Mouse (Mus musculus) liver, embryonic 15.5 days (tissue): Measurements from ENCODE around the gene Nupr1. TPM values are rescaled to one million over a fixed set of nuclear protein-coding genes. Genes with fewer than 3 reads are reported as not detected.

Experiments used
- ATAC-seq: fragments of 200-750 bp; cut with Nextera tagmentation; 2 replicates; pipeline ENCODE4 v1.8.0; 2017; ENCODE audit warnings: moderate number of reproducible peaks, mild to moderate bottlenecking, moderate library complexity; ENCODE audit not compliant: insufficient read depth
- H3K27ac ChIP-seq: fragments of 300-500 bp; sonication (generic); replicated peaks from 2 replicates; pipeline ENCODE4 v1.5.1; 2015; ENCODE audit warnings: mild to moderate bottlenecking, inconsistent platforms
- H3K27me3 ChIP-seq: fragments of 300-500 bp; sonication (generic); 2 replicates; pipeline ENCODE4 v1.6.1; 2015; ENCODE audit warnings: mild to moderate bottlenecking, inconsistent platforms
- H3K36me3 ChIP-seq: fragments of 300-500 bp; sonication (generic); replicated peaks from 2 replicates; pipeline ENCODE4 v1.6.1; 2015; ENCODE audit warnings: moderate library complexity, mild to moderate bottlenecking, inconsistent platforms
- H3K4me1 ChIP-seq: fragments of 300-500 bp; sonication (generic); replicated peaks from 2 replicates; pipeline ENCODE4 v1.6.1; 2015; ENCODE audit warnings: inconsistent platforms
- H3K4me2 ChIP-seq: fragments of 300-500 bp; sonication (generic); 2 replicates; pipeline ENCODE4 v1.6.1; 2015; ENCODE audit warnings: moderate library complexity, mild to moderate bottlenecking, inconsistent platforms
- H3K4me3 ChIP-seq: fragments of 300-500 bp; sonication (generic); replicated peaks from 2 replicates; pipeline ENCODE4 v1.5.1; 2015; ENCODE audit warnings: mild to moderate bottlenecking, inconsistent platforms
- H3K9ac ChIP-seq: fragments of 300-500 bp; sonication (generic); 2 replicates; pipeline ENCODE4 v1.6.1; 2015; ENCODE audit warnings: moderate library complexity, mild to moderate bottlenecking, inconsistent platforms
- H3K9me3 ChIP-seq: fragments of 300-500 bp; sonication (generic); replicated peaks from 2 replicates; pipeline ENCODE4 v1.6.1; 2016; ENCODE audit warnings: inconsistent platforms
- WGBS: fragments of 180-500 bp; shearing (Covaris S2); methylation state at CpG from one replicate; pipeline ENCODE4 v1.1.7; 2015; ENCODE audit warnings: mixed read lengths; ENCODE audit not compliant: insufficient replicate concordance; 5-methylcytosine and 5-hydroxymethylcytosine counted together
- polyA plus RNA-seq: library from polyadenylated mRNA; unstranded; fragments of >200 nt; fragmentation: Nextera tagmentation; extraction: Ambion mirVana; gene quantifications from 2 replicates; pipeline ENCODE4 v1.2.1, GENCODE M21; 2015

Gene Nupr1
- polyA plus RNA-seq, 1 experiment from 2014 or later = 3.7 TPM

GRCm38 (mm10) chr7:126665269-126665668, 34.6 kb upstream of the Nupr1 start:
- H3K27ac ChIP-seq = no peak overlapping the region
- H3K4me1 ChIP-seq = peaks cover 16% of the 10 kb centered on the region
- no peak for ATAC-seq
- peaks cover 58% of the 10 kb centered on the region for H3K36me3 ChIP-seq
- H3K27me3 ChIP-seq = no peaks in the 10 kb centered on the region
- H3K9me3 ChIP-seq = no peaks in the 10 kb centered on the region
- H3K9ac ChIP-seq = no peak overlapping the region
- WGBS = 83% methylated on average over 3 of the region's 3 CpGs
- no peak overlapping the region for H3K4me2 ChIP-seq
- no peak overlapping the region for H3K4me3 ChIP-seq

DNA sequence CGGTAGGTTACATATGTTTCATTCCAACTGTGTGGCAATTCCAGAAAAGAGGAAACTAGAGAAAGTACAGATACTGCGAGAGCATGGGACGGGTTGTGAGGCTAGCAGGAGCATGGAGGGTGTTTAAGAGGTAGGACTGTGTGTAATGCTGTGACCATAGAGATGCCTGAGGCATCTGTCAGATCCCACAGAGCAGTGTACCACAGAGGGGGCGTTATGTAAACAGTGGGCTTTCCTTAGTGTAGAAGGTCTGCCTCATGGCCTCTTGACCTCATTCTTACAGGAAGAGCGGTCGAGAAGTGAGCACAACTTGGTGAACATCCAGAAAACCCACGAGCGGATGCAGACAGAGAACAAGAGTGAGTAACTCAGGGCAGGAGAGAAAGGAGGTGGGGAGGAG, 33.0 kb upstream of the Nupr1 start:
- Histone ChIP-seq H3K4me3 (no peak overlapping the region), H3K9ac (no peak overlapping the region), H3K36me3 (peaks cover 54% of the 10 kb centered on the region), H3K4me1 (peaks cover 16% of the 10 kb centered on the region), H3K27me3 (no peaks in the 10 kb centered on the region), H3K9me3 (no peaks in the 10 kb centered on the region), H3K27ac (no peak overlapping the region), H3K4me2 (no peak overlapping the region)
- no peak for ATAC-seq
- 66% methylated on average over 8 of the region's 8 CpGs for WGBS

DNA sequence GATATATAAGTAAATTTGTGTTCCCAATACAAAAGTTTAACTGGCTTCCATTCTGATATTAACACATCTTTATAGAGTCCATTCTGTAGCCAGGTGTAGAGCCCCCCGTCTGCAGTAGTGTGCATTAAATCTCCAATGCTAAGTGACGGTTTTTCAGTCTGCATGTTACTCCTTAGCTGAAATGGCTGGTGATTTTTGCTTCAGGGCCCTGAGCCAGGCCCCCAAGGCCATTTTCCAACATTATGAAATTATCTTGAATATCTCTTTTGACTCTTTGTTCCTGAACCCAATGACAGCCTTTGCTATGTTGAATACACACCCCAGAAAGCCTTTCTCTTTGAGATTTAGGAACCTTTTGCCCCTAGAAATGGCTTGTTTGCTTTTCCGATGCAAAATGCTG, 29.1 kb upstream of the Nupr1 start:
- 70% methylated on average over 3 of the region's 3 CpGs for WGBS
- H3K4me2 ChIP-seq = no peak overlapping the region
- no peak overlapping the region for H3K4me3 ChIP-seq
- no peak for ATAC-seq
- no peaks in the 10 kb centered on the region for H3K27me3 ChIP-seq
- H3K27ac ChIP-seq = no peak overlapping the region
- H3K9me3 ChIP-seq = no peaks in the 10 kb centered on the region
- peaks cover 37% of the 10 kb centered on the region for H3K4me1 ChIP-seq
- peaks cover 30% of the 10 kb centered on the region for H3K36me3 ChIP-seq
- H3K9ac ChIP-seq = no peak overlapping the region

DNA sequence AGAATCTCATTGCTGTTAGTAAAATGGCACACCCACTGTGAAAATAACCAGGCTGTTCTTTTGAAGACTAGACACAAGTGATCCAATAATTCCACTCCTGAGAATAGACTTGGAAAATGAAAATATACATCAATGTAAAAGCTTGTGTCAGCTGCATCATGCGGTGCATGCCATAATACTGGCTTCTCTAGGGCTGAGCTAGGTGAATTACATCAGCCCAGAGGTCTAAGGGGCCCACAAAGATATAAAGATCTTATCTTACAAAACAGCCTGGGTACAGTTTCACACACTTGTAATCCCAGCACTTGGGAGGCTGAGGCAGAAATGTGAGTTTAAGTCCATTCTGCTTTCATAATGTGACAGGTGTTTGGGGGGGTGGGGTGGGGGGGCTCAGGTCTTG, 26.9 kb upstream of the Nupr1 start:
- H3K36me3 ChIP-seq = peaks cover 7% of the 10 kb centered on the region
- no peak for ATAC-seq
- no peak overlapping the region for H3K27ac ChIP-seq
- peaks cover 42% of the 10 kb centered on the region for H3K4me1 ChIP-seq
- H3K9ac ChIP-seq = no peak overlapping the region
- H3K9me3 ChIP-seq = no peaks in the 10 kb centered on the region
- no peak overlapping the region for H3K4me2 ChIP-seq
- no peak overlapping the region for H3K4me3 ChIP-seq
- H3K27me3 ChIP-seq = no peaks in the 10 kb centered on the region
- WGBS = 74% methylated on average over 1 of the region's 1 CpGs

DNA sequence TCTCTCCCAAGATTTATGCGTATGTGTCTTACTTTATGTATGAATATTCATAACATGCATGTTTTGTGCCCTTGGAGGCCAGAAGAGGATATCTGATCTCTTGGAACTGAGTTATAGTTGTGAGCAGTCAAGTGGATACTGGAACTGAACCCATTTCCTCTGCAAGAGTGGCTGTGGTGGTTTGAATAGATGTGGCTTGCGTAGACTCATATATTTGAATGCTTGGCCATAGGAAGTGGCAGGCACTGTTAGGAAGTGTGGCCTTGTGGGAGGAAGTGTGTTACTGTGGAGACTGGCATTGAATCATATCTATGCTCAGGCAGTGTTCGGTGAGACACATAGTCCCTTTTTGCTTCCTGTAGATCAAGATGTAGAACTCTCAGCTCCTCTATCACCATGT, 25.0 kb upstream of the Nupr1 start:
- no peak for ATAC-seq
- H3K27me3 ChIP-seq = no peaks in the 10 kb centered on the region
- 53% methylated on average over 3 of the region's 3 CpGs for WGBS

GRCm38 (mm10) chr7:126653991-126654390, 23.3 kb upstream of the Nupr1 start:
- Histone ChIP-seq H3K4me1 (peaks cover 74% of the 10 kb centered on the region), H3K27ac (no peak overlapping the region)
- ATAC-seq = no peak

More for the DNA sequence above, 25.0 kb upstream of the Nupr1 start:
- Histone ChIP-seq H3K36me3 (no peaks in the 10 kb centered on the region), H3K4me1 (peaks cover 61% of the 10 kb centered on the region), H3K9ac (no peak overlapping the region), H3K27ac (peak overlapping the region; percentile 64; the same call in 1 of the 2 replicates), H3K9me3 (no peaks in the 10 kb centered on the region), H3K4me3 (no peak overlapping the region), H3K4me2 (no peak overlapping the region)

GRCm38 (mm10) chr7:126650852-126651251, 20.2 kb upstream of the Nupr1 start:
- no peaks in the 10 kb centered on the region for H3K36me3 ChIP-seq
- H3K4me3 ChIP-seq = peak overlapping the region; percentile 80; the same call in 1 of the 2 replicates
- H3K9me3 ChIP-seq = no peaks in the 10 kb centered on the region
- ATAC-seq = no peak
- no peaks in the 10 kb centered on the region for H3K27me3 ChIP-seq
- no peak overlapping the region for H3K9ac ChIP-seq
- peak overlapping the region; percentile 98 for H3K27ac ChIP-seq
- H3K4me1 ChIP-seq = peaks cover 61% of the 10 kb centered on the region
- 9% methylated on average over 2 of the region's 2 CpGs for WGBS
- H3K4me2 ChIP-seq = peak overlapping the region; percentile 89

More at GRCm38 (mm10) chr7:126653991-126654390, 23.3 kb upstream of the Nupr1 start:
- Histone ChIP-seq H3K9ac (no peak overlapping the region), H3K9me3 (no peaks in the 10 kb centered on the region), H3K4me3 (no peak overlapping the region), H3K27me3 (no peaks in the 10 kb centered on the region), H3K36me3 (no peaks in the 10 kb centered on the region), H3K4me2 (no peak overlapping the region)
- WGBS = 35% methylated on average over 2 of the region's 2 CpGs

DNA sequence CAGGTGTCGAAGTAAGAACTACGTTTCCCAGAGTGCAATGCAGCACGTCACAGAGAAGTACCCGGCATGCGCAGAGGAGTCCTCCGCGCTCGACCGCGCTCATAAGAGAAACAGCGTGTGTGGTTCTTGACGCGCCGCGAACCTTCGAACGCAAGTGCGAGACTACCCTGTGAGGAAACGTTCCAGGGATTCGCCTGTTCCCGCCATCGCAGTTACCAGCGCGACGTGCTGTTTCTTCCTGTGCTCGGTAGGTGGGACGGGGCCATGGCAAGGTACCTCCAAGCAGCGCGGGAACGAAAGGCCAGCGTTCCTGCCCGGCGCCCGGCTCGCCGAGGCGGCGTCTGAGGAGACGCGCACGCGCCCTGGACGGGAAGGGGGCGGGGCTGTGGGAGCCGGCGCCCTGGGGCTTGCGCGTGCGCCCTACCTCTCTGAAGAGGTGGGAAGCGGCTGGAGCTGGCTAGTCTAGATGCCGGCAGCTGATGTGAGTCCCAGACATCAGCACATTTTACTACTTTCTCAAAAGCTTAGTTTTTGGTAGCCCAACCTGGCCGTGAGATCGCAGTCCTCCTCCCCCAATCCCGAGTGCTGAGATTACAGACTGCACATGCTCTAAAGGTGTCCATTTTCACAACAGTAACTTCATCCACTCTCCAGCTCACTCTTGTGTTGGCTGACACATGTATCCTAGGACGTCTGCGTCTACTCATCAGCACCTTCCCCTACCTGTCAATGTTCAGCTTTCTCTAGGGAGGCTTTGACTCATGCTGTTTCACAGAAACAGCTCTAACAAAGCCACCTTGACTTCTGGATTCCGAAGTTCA, 18.8 kb upstream of the Nupr1 start, which contains the start of gene Sgf29:
Sgf29 (plus strand) TSS at position 79 of the 821 bp plus-strand sequence.
- H3K27me3 ChIP-seq = no peaks in the 10 kb centered on the region
- H3K4me2 ChIP-seq = peak within 1 kb of the TSS; percentile 89
- peak within 1 kb of the TSS; percentile 80 for H3K4me3 ChIP-seq
- H3K4me1 ChIP-seq = peaks cover 58% of the 10 kb centered on the region
- 1% methylated on average over 57 of the region's 57 CpGs for WGBS
- H3K9ac ChIP-seq = peak within 1 kb of the TSS; percentile 78
- peak within 1 kb of the TSS; percentile 98 for H3K27ac ChIP-seq
- no peaks in the 10 kb centered on the region for H3K9me3 ChIP-seq
- peak; percentile 97 for ATAC-seq
- no peaks in the 10 kb centered on the region for H3K36me3 ChIP-seq

DNA sequence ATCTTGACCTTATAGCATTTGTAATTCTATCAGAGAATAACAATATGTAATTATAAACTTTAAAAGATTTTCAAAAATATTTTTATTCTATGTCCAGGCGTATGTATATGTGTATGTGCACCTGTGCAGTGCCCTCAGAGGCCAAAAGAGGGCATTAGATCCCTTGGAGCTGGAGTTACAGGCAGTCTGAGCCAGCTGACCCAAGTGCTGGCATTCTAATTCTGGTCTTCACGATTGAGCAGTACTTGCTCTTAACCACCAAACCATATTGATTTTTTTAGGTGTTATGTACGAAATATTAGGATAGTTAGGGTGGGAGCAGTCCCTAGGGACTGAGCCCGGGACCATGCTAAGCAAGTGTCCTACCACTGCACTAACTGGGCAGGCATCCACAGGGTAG, 17.8 kb upstream of the Nupr1 start:
- H3K9me3 ChIP-seq = no peaks in the 10 kb centered on the region
- no peak overlapping the region for H3K9ac ChIP-seq
- H3K27ac ChIP-seq = no peak overlapping the region
- no peaks in the 10 kb centered on the region for H3K27me3 ChIP-seq
- WGBS = 63% methylated on average over 4 of the region's 4 CpGs
- no peak for ATAC-seq
- H3K4me3 ChIP-seq = peak overlapping the region; percentile 80
- H3K4me2 ChIP-seq = peak overlapping the region; percentile 89
- peaks cover 53% of the 10 kb centered on the region for H3K4me1 ChIP-seq
- no peaks in the 10 kb centered on the region for H3K36me3 ChIP-seq

GRCm38 (mm10) chr7:126645708-126646107, 15.0 kb upstream of the Nupr1 start:
- Histone ChIP-seq H3K27me3 (no peaks in the 10 kb centered on the region), H3K9ac (no peak overlapping the region), H3K4me3 (no peak overlapping the region), H3K36me3 (no peaks in the 10 kb centered on the region), H3K4me1 (peaks cover 28% of the 10 kb centered on the region), H3K27ac (no peak overlapping the region), H3K9me3 (no peaks in the 10 kb centered on the region), H3K4me2 (no peak overlapping the region)
- 47% methylated on average over 5 of the region's 5 CpGs for WGBS
- no peak for ATAC-seq

DNA sequence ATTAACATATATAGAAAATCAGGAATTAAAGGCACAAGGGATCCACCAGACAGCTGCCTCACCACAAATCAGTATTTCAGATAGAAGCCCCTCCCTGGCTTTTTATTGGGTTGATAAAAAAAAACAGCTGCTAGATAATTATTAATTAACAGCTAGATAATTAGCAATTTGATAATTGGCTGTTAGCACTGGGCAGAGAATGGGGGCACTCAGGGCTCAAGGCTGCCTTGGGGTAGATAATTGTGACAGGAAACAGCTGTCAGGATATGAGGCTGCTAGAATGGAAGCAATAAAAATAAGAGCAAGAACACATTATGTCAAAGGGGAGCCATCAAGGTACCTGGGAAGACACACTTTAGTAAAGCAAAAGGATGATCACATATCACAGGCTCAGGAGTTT, 14.3 kb upstream of the Nupr1 start:
- Histone ChIP-seq H3K9ac (no peak overlapping the region), H3K4me3 (no peak overlapping the region), H3K27ac (no peak overlapping the region), H3K27me3 (no peaks in the 10 kb centered on the region), H3K4me1 (peaks cover 20% of the 10 kb centered on the region), H3K9me3 (no peaks in the 10 kb centered on the region), H3K4me2 (no peak overlapping the region), H3K36me3 (no peaks in the 10 kb centered on the region)
- ATAC-seq = no peak

DNA sequence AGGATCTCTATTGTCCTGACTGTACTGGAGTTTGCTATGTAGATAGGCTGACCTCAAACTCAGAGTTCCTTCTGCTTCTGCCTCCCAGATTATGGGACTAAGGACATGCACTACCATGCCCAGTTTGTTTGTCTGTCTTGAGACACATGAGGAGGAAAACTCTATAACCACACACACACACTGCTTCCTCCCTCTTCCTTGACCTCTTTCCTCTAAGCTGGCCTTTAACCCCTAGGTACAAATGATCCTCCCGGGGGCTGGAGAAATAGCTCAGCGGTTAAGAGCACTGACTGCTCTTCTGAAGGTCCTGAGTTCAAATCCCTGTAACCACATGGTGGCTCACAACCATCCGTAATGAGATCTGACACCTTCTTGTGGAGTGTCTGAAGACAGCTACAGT, 13.7 kb upstream of the Nupr1 start:
- H3K4me1 ChIP-seq = peaks cover 15% of the 10 kb centered on the region

More for the DNA sequence above, 13.7 kb upstream of the Nupr1 start:
- no peak overlapping the region for H3K27ac ChIP-seq
- H3K9ac ChIP-seq = no peak overlapping the region
- no peaks in the 10 kb centered on the region for H3K36me3 ChIP-seq
- ATAC-seq = no peak
- H3K27me3 ChIP-seq = no peaks in the 10 kb centered on the region
- H3K4me3 ChIP-seq = no peak overlapping the region
- H3K9me3 ChIP-seq = no peaks in the 10 kb centered on the region
- WGBS = 44% methylated on average over 3 of the region's 3 CpGs
- H3K4me2 ChIP-seq = no peak overlapping the region
